Mouse (Mus musculus) liver, embryonic 12.5 days (tissue): ENCODE measurements around the gene Fis1. TPM values are rescaled to one million over a fixed set of nuclear protein-coding genes. Genes with fewer than 3 reads are reported as not detected.

ENCODE experiments used
- ATAC-seq: fragments of 200-750 bp; cut with Nextera tagmentation; 2 replicates; pipeline ENCODE4 v1.8.0; 2017; ENCODE audit warnings: moderate number of reproducible peaks, mild to moderate bottlenecking, moderate library complexity
- H3K27ac ChIP-seq: fragments of 300-500 bp; sonication (generic); 2 replicates; pipeline ENCODE4 v1.5.1; 2016; ENCODE audit warnings: mild to moderate bottlenecking
- H3K27me3 ChIP-seq: fragments of 300-500 bp; sonication (generic); replicated peaks from 2 replicates; pipeline ENCODE4 v1.6.1; 2016; ENCODE audit warnings: mild to moderate bottlenecking, moderate library complexity
- H3K36me3 ChIP-seq: fragments of 300-500 bp; sonication (generic); 2 replicates; pipeline ENCODE4 v1.6.1; 2016; ENCODE audit warnings: mild to moderate bottlenecking, moderate library complexity
- H3K4me1 ChIP-seq: fragments of 300-500 bp; sonication (generic); 2 replicates; pipeline ENCODE4 v1.6.1; 2016
- H3K4me2 ChIP-seq: fragments of 300-500 bp; sonication (generic); 2 replicates; pipeline ENCODE4 v1.6.1; 2016; ENCODE audit warnings: mild to moderate bottlenecking, moderate library complexity
- H3K4me3 ChIP-seq: fragments of 300-500 bp; sonication (generic); 2 replicates; pipeline ENCODE4 v1.5.1; 2016; ENCODE audit warnings: mild to moderate bottlenecking, moderate library complexity
- H3K9ac ChIP-seq: fragments of 300-500 bp; sonication (generic); 2 replicates; pipeline ENCODE4 v1.6.1; 2016; ENCODE audit warnings: mild to moderate bottlenecking, moderate library complexity
- H3K9me3 ChIP-seq: fragments of 300-500 bp; sonication (generic); replicated peaks from 2 replicates; pipeline ENCODE4 v1.6.1; 2016; ENCODE audit warnings: mild to moderate bottlenecking, moderate library complexity
- WGBS: fragments of 180-500 bp; shearing (Covaris S2); methylation state at CpG from one replicate; pipeline ENCODE4 v1.1.7; 2016; ENCODE audit not compliant: insufficient replicate concordance; 5-methylcytosine and 5-hydroxymethylcytosine counted together
- polyA plus RNA-seq: library from polyadenylated mRNA; unstranded; fragments of >200 nt; fragmentation: Nextera tagmentation; extraction: Ambion mirVana; gene quantifications from 2 replicates; pipeline ENCODE4 v1.2.1, GENCODE M21; 2016

The Fis1 gene
- polyA plus RNA-seq, 1 experiment from 2014 or later, result 210 TPM

- Histone ChIP-seq H3K9ac (no peak overlapping the region), H3K4me2 (no peak overlapping the region), H3K27me3 (no peaks in the 10 kb centered on the region), H3K4me1 (peaks cover 11% of the 10 kb centered on the region), H3K36me3 (peaks cover 42% of the 10 kb centered on the region), H3K9me3 (no peaks in the 10 kb centered on the region), H3K27ac (no peak overlapping the region), H3K4me3 (no peak overlapping the region)
- ATAC-seq, result no peak
- 72% methylated on average over 8 of the region's 8 CpGs for WGBS
Observed at GRCm38 (mm10) chr5:136980974-136981373, 27.9 kb downstream of the Fis1 start.

- Histone ChIP-seq H3K4me1 (peaks cover 15% of the 10 kb centered on the region), H3K36me3 (peaks cover 42% of the 10 kb centered on the region), H3K4me3 (no peak overlapping the region), H3K27ac (no peak overlapping the region), H3K27me3 (no peaks in the 10 kb centered on the region), H3K4me2 (no peak overlapping the region), H3K9me3 (no peaks in the 10 kb centered on the region), H3K9ac (no peak overlapping the region)
- ATAC-seq, result no peak
- WGBS, result 61% methylated on average over 14 of the region's 16 CpGs
Observed at GRCm38 (mm10) chr5:136982338-136982930, 29.4 kb downstream of the Fis1 start.

GRCm38 (mm10) chr5:136984828-136985227, 31.8 kb downstream of the Fis1 start:
- no peak overlapping the region for H3K27ac ChIP-seq
- H3K4me3 ChIP-seq, result no peak overlapping the region
- peaks cover 50% of the 10 kb centered on the region for H3K36me3 ChIP-seq
- H3K4me1 ChIP-seq, result peaks cover 27% of the 10 kb centered on the region
- no peak for ATAC-seq
- no peak overlapping the region for H3K4me2 ChIP-seq
- H3K27me3 ChIP-seq, result no peaks in the 10 kb centered on the region
- H3K9me3 ChIP-seq, result no peaks in the 10 kb centered on the region
- no peak overlapping the region for H3K9ac ChIP-seq
- WGBS, result 59% methylated on average over 14 of the region's 14 CpGs

- H3K9me3 ChIP-seq, result no peaks in the 10 kb centered on the region
- H3K27ac ChIP-seq, result peak within 1 kb of the TSS; percentile 95
- peak; percentile 93 for ATAC-seq
- H3K9ac ChIP-seq, result peak within 1 kb of the TSS; percentile 95
- H3K27me3 ChIP-seq, result no peaks in the 10 kb centered on the region
- peaks cover 54% of the 10 kb centered on the region for H3K36me3 ChIP-seq
- peak within 1 kb of the TSS; percentile 96 for H3K4me2 ChIP-seq
- 0% methylated on average over 26 of the region's 26 CpGs for WGBS
- H3K4me3 ChIP-seq, result peak within 1 kb of the TSS; percentile 88
- H3K4me1 ChIP-seq, result peaks cover 27% of the 10 kb centered on the region
Observed at GRCm38 (mm10) chr5:136986695-136987137, 33.6 kb downstream of the Fis1 start, which contains the start of gene Plod3. Plod3 (plus strand) TSS chr5:136987019.

- H3K9me3 ChIP-seq, result no peaks in the 10 kb centered on the region
- peak overlapping the region; percentile 95 for H3K27ac ChIP-seq
- peak overlapping the region; percentile 96 for H3K4me2 ChIP-seq
- H3K27me3 ChIP-seq, result no peaks in the 10 kb centered on the region
- 1% methylated on average over 67 of the region's 67 CpGs for WGBS
- peak; percentile 72 for ATAC-seq
- peak overlapping the region; percentile 95 for H3K9ac ChIP-seq
- peaks cover 27% of the 10 kb centered on the region for H3K4me1 ChIP-seq
- peak overlapping the region; percentile 88 for H3K4me3 ChIP-seq
- H3K36me3 ChIP-seq, result peaks cover 54% of the 10 kb centered on the region
Observed at GRCm38 (mm10) chr5:136987138-136987933, 34.3 kb downstream of the Fis1 start.

- no peak for ATAC-seq
- peak within 1 kb of the TSS; percentile 88 for H3K4me3 ChIP-seq
- H3K27ac ChIP-seq, result peak within 1 kb of the TSS; percentile 95
- no peaks in the 10 kb centered on the region for H3K27me3 ChIP-seq
- peaks cover 27% of the 10 kb centered on the region for H3K4me1 ChIP-seq
- peaks cover 57% of the 10 kb centered on the region for H3K36me3 ChIP-seq
- H3K9ac ChIP-seq, result peak within 1 kb of the TSS; percentile 95
- 9% methylated on average over 12 of the region's 12 CpGs for WGBS
- no peaks in the 10 kb centered on the region for H3K9me3 ChIP-seq
- H3K4me2 ChIP-seq, result peak within 1 kb of the TSS; percentile 96
Observed at GRCm38 (mm10) chr5:136987934-136988271, 34.8 kb downstream of the Fis1 start, which contains the start of gene Znhit1. Znhit1 (minus strand) TSS chr5:136988021.

- H3K4me3 ChIP-seq, result peak overlapping the region; percentile 88
- no peak for ATAC-seq
- WGBS, result 66% methylated on average over 7 of the region's 7 CpGs
- H3K27ac ChIP-seq, result peak overlapping the region; percentile 12; the same call in 1 of the 2 replicates
- peaks cover 27% of the 10 kb centered on the region for H3K4me1 ChIP-seq
- peak overlapping the region; percentile 95 for H3K9ac ChIP-seq
- H3K4me2 ChIP-seq, result peak overlapping the region; percentile 96
- peaks cover 62% of the 10 kb centered on the region for H3K36me3 ChIP-seq
- no peaks in the 10 kb centered on the region for H3K27me3 ChIP-seq
- H3K9me3 ChIP-seq, result no peaks in the 10 kb centered on the region
Observed at GRCm38 (mm10) chr5:136988420-136988819, 35.3 kb downstream of the Fis1 start.

- 83% methylated on average over 6 of the region's 6 CpGs for WGBS
Observed at GRCm38 (mm10) chr5:136989801-136990200, 36.7 kb downstream of the Fis1 start.

GRCm38 (mm10) chr5:136999449-136999848, 46.4 kb downstream of the Fis1 start:
- H3K9me3 ChIP-seq, result no peaks in the 10 kb centered on the region
- H3K4me2 ChIP-seq, result peak overlapping the region; percentile 39
- peak; percentile 40 for ATAC-seq
- H3K9ac ChIP-seq, result no peak overlapping the region
- WGBS, result 38% methylated on average over 3 of the region's 5 CpGs
- peaks cover 19% of the 10 kb centered on the region for H3K36me3 ChIP-seq
- 0 out of 2 replicates have a peak overlapping the region, but pooled peaks have one; percentile 7 for H3K27ac ChIP-seq
- H3K4me1 ChIP-seq, result peaks cover 23% of the 10 kb centered on the region
- H3K27me3 ChIP-seq, result no peaks in the 10 kb centered on the region
- no peak overlapping the region for H3K4me3 ChIP-seq

More at GRCm38 (mm10) chr5:136989801-136990200, 36.7 kb downstream of the Fis1 start:
- Histone ChIP-seq H3K9me3 (no peaks in the 10 kb centered on the region), H3K27ac (no peak overlapping the region), H3K4me2 (no peak overlapping the region), H3K4me1 (peaks cover 27% of the 10 kb centered on the region), H3K27me3 (no peaks in the 10 kb centered on the region), H3K9ac (no peak overlapping the region), H3K36me3 (peaks cover 62% of the 10 kb centered on the region), H3K4me3 (no peak overlapping the region)
- no peak for ATAC-seq

- Histone ChIP-seq H3K27me3 (no peaks in the 10 kb centered on the region), H3K9ac (no peak overlapping the region), H3K27ac (no peak overlapping the region), H3K4me1 (peaks cover 23% of the 10 kb centered on the region), H3K4me3 (no peak overlapping the region), H3K9me3 (no peaks in the 10 kb centered on the region), H3K36me3 (peaks cover 7% of the 10 kb centered on the region), H3K4me2 (peak overlapping the region; percentile 33)
- 74% methylated on average over 2 of the region's 2 CpGs for WGBS
- no peak for ATAC-seq
Observed at GRCm38 (mm10) chr5:137000612-137001011, 47.5 kb downstream of the Fis1 start.

- no peak for ATAC-seq
- H3K36me3 ChIP-seq, result no peaks in the 10 kb centered on the region
- H3K4me2 ChIP-seq, result no peak overlapping the region
- no peaks in the 10 kb centered on the region for H3K9me3 ChIP-seq
- H3K27ac ChIP-seq, result no peak overlapping the region
- 39% methylated on average over 8 of the region's 8 CpGs for WGBS
- no peak overlapping the region for H3K9ac ChIP-seq
- H3K4me1 ChIP-seq, result no peaks in the 10 kb centered on the region
- H3K4me3 ChIP-seq, result no peak overlapping the region
- peaks cover 18% of the 10 kb centered on the region for H3K27me3 ChIP-seq
Observed at GRCm38 (mm10) chr5:137007276-137007675, 54.2 kb downstream of the Fis1 start.

- H3K27ac ChIP-seq, result no peak overlapping the region
- peaks cover 21% of the 10 kb centered on the region for H3K27me3 ChIP-seq
- H3K4me1 ChIP-seq, result no peaks in the 10 kb centered on the region
- H3K36me3 ChIP-seq, result no peaks in the 10 kb centered on the region
- H3K4me3 ChIP-seq, result no peak overlapping the region
- 20% methylated on average over 3 of the region's 3 CpGs for WGBS
- H3K9ac ChIP-seq, result no peak overlapping the region
- H3K9me3 ChIP-seq, result peaks cover 7% of the 10 kb centered on the region
- no peak overlapping the region for H3K4me2 ChIP-seq
- no peak for ATAC-seq
Observed at GRCm38 (mm10) chr5:137009988-137010387, 56.9 kb downstream of the Fis1 start.
